Mouse (Mus musculus): ENCODE measurements around the gene Cacna1c.

DNA sequence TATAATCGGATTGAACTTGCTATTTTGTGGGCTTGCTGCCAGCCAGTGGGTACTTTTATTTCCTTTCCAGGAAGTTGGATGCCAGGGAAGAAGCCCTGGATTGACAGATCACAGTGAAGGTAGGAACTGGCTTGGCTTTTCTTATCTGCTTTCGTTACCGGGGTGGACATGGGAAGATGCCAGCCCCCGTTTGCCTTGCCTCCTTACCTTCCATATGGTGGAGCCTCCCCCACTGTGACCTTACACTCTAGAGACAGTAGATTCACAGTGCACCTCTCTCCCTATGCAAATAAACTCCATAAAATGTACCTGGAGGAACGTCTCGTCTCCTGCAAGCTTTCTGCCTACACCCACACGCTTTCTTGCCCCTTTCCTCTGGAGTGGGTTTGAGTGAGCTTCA lies 459.7 kb downstream of the Cacna1c start:
- TF ChIP-seq CTCF (IDR thresholded peaks at IDR 0.05; ENCODE audit: low read depth, low read length) (no peak), POLR2A (IDR thresholded peaks at IDR 0.05; ENCODE audit: borderline replicate concordance, low read depth, low read length) (no peak)
